Mouse (Mus musculus) CH12.LX (cell line): ENCODE measurements around the gene Zscan10. TPM values are rescaled to one million over a fixed set of nuclear protein-coding genes. Genes with fewer than 3 reads are reported as not detected.
A peak's percentile ranks its signal among the peaks of the same experiment; 100 is the strongest.

Experiments used
- DNase-seq: peaks from one replicate; pipeline ENCODE4 v3.0.0-alpha.2; 2013; ENCODE audit errors: extremely low read depth
- H3K27ac ChIP-seq: 2 replicates; pipeline ENCODE4 v1.5.1; 2012; ENCODE audit warnings: low read depth, mild to moderate bottlenecking, control low read depth, moderate library complexity; ENCODE audit not compliant: insufficient read depth
- H3K27me3 ChIP-seq: replicated peaks from 2 replicates; pipeline ENCODE3; 2012; ENCODE audit warnings: inconsistent platforms
- H3K36me3 ChIP-seq, 2 experiments: replicated peaks in 1 of 2; 2 replicates each; pipeline versions ENCODE3 to v1.6.1; 2012; ENCODE audit warnings: inconsistent platforms in 1 of 2, low read length in 1 of 2, mild to moderate bottlenecking in 1 of 2, mixed read lengths in 1 of 2, moderate library complexity in 1 of 2; ENCODE audit not compliant: control insufficient read depth in 1 of 2, insufficient read depth in 1 of 2
- H3K4me1 ChIP-seq, 2 experiments: 2 replicates each; pipeline ENCODE4 v1.6.1; 2012; ENCODE audit warnings: inconsistent platforms in 1 of 2, moderate library complexity in 1 of 2; ENCODE audit not compliant: insufficient read depth in 2 of 2, control insufficient read depth in 1 of 2
- H3K4me2 ChIP-seq: 2 replicates; pipeline ENCODE4 v1.6.1; 2012; ENCODE audit warnings: low read depth, mild to moderate bottlenecking, control low read depth; ENCODE audit not compliant: poor library complexity, insufficient read depth, severe bottlenecking
- H3K4me3 ChIP-seq, 3 experiments: fragments of 150-350 bp in 1 of 3; sonication (generic) in 1 of 3; replicated peaks in 1 of 3; 2 replicates each; pipeline versions ENCODE3 to v1.5.1; 2011 to 2012; ENCODE audit warnings: low read depth in 2 of 3, low read length in 2 of 3, mild to moderate bottlenecking in 2 of 3, moderate library complexity in 2 of 3, control low read depth in 1 of 3, improper control_type of control experiment in 1 of 3, inconsistent platforms in 1 of 3, mixed read lengths in 1 of 3; ENCODE audit not compliant: poor library complexity in 1 of 3
- H3K79me2 ChIP-seq: replicated peaks from 2 replicates; pipeline ENCODE4 v1.6.1; 2012; ENCODE audit warnings: mild to moderate bottlenecking, moderate library complexity; ENCODE audit not compliant: control insufficient read depth, poor library complexity, insufficient read depth, severe bottlenecking; ENCODE audit errors: extremely low read depth
- H3K9ac ChIP-seq: 2 replicates; pipeline ENCODE4 v1.6.1; 2012; ENCODE audit warnings: low read depth, mild to moderate bottlenecking, control low read depth, moderate library complexity; ENCODE audit not compliant: insufficient read depth
- H3K9me3 ChIP-seq: replicated peaks from 2 replicates; pipeline ENCODE3; 2012; ENCODE audit warnings: low read length, inconsistent platforms, mixed read lengths
- CHD1 ChIP-seq: IDR thresholded peaks from 2 replicates; pipeline ENCODE4 v1.6.1; 2012; ENCODE audit warnings: low read depth, low read length, improper control_type of control experiment, inconsistent platforms
- CTCF ChIP-seq, 2 experiments: IDR thresholded peaks in 1 of 2; conservative IDR thresholded peaks in 1 of 2; 2 replicates each; pipeline ENCODE4 v1.5.1; 2011 to 2012; ENCODE audit warnings: low read depth in 2 of 2, low read length in 2 of 2, improper control_type of control experiment in 1 of 2, inconsistent platforms in 1 of 2, mild to moderate bottlenecking in 1 of 2, moderate library complexity in 1 of 2
- EP300 ChIP-seq: IDR thresholded peaks from 2 replicates; pipeline ENCODE4 v1.6.1; 2011; ENCODE audit warnings: low read length, improper control_type of control experiment
- ETS1 ChIP-seq: conservative IDR thresholded peaks from 2 replicates; pipeline ENCODE4 v1.6.1; 2012; ENCODE audit warnings: low read depth, mild to moderate bottlenecking, inconsistent platforms, low read length, improper control_type of control experiment, moderate library complexity
- JUN ChIP-seq: IDR thresholded peaks from 2 replicates; pipeline ENCODE4 v1.6.1; 2011; ENCODE audit warnings: low read depth, mild to moderate bottlenecking, low read length, improper control_type of control experiment, moderate library complexity; ENCODE audit not compliant: insufficient read depth
- JUND ChIP-seq: conservative IDR thresholded peaks from 2 replicates; pipeline ENCODE4 v1.6.1; 2011; ENCODE audit warnings: low read depth, low read length, improper control_type of control experiment
- KAT2A ChIP-seq: IDR thresholded peaks from 2 replicates; pipeline ENCODE4 v1.6.1; 2012; ENCODE audit warnings: low read length, improper control_type of control experiment, inconsistent platforms; ENCODE audit not compliant: insufficient replicate concordance
- MAX ChIP-seq: IDR thresholded peaks from 2 replicates; pipeline ENCODE4 v1.6.1; 2011; ENCODE audit warnings: low read length, improper control_type of control experiment
- MAZ ChIP-seq: IDR thresholded peaks from 2 replicates; pipeline ENCODE4 v1.6.1; 2012; ENCODE audit warnings: low read depth, mild to moderate bottlenecking, inconsistent platforms, low read length, improper control_type of control experiment, moderate library complexity
- MXI1 ChIP-seq: IDR thresholded peaks from 2 replicates; pipeline ENCODE4 v1.6.1; 2011; ENCODE audit warnings: mild to moderate bottlenecking, low read depth, low read length, improper control_type of control experiment
- NELFE ChIP-seq: IDR thresholded peaks from 2 replicates; pipeline ENCODE4 v1.6.1; 2011; ENCODE audit warnings: low read depth, low read length, improper control_type of control experiment
- NRF1 ChIP-seq: IDR thresholded peaks from 2 replicates; pipeline ENCODE4 v1.6.1; 2014; ENCODE audit warnings: low read depth, mild to moderate bottlenecking, inconsistent platforms, low read length, improper control_type of control experiment, moderate library complexity
- POLR2A ChIP-seq: IDR thresholded peaks from 2 replicates; pipeline ENCODE4 v1.6.1; 2011; ENCODE audit warnings: low read depth, mild to moderate bottlenecking, improper control_type of control experiment, low read length
- POLR2AphosphoS2 ChIP-seq: IDR thresholded peaks from 2 replicates; pipeline ENCODE4 v1.6.1; 2011; ENCODE audit warnings: low read depth, low read length, improper control_type of control experiment
- RAD21 ChIP-seq: IDR thresholded peaks from 2 replicates; pipeline ENCODE4 v1.6.1; 2011; ENCODE audit warnings: low read depth, mild to moderate bottlenecking, low read length, improper control_type of control experiment, moderate library complexity
- RCOR1 ChIP-seq: conservative IDR thresholded peaks from 2 replicates; pipeline ENCODE4 v1.6.1; 2012; ENCODE audit warnings: low read depth, mild to moderate bottlenecking, inconsistent platforms, low read length, improper control_type of control experiment
- SIN3A ChIP-seq: IDR thresholded peaks from 2 replicates; pipeline ENCODE4 v1.6.1; 2012; ENCODE audit warnings: low read length, improper control_type of control experiment, inconsistent platforms
- SMC3 ChIP-seq: IDR thresholded peaks from 2 replicates; pipeline ENCODE4 v1.6.1; 2011; ENCODE audit warnings: low read depth, low read length, improper control_type of control experiment
- USF1 ChIP-seq: IDR thresholded peaks from 2 replicates; pipeline ENCODE4 v1.6.1; 2014; ENCODE audit warnings: low read depth, mild to moderate bottlenecking, inconsistent platforms, low read length, improper control_type of control experiment
- ZC3H11A ChIP-seq: IDR thresholded peaks from 2 replicates; pipeline ENCODE4 v1.6.1; 2012; ENCODE audit warnings: low read depth, mild to moderate bottlenecking, inconsistent platforms, low read length, improper control_type of control experiment
- ZKSCAN1 ChIP-seq: IDR thresholded peaks from 2 replicates; pipeline ENCODE4 v1.6.1; 2012; ENCODE audit warnings: low read depth, inconsistent platforms, low read length, improper control_type of control experiment, borderline replicate concordance
- ZMIZ1 ChIP-seq: IDR thresholded peaks from 2 replicates; pipeline ENCODE4 v1.6.1; 2012; ENCODE audit warnings: low read depth, mild to moderate bottlenecking, inconsistent platforms, low read length, improper control_type of control experiment
- ZNF384 ChIP-seq: IDR thresholded peaks from 2 replicates; pipeline ENCODE4 v1.6.1; 2012; ENCODE audit warnings: low read depth, low read length, improper control_type of control experiment, inconsistent platforms
- dilution Hi-C: fragments of 300-500 bp; cut with MboI; formaldehyde crosslinking; loops from 2 replicates; pipeline ENCODE4 v1.14.3; 2020; ENCODE audit warnings: low sequenced_read_pairs; ENCODE audit not compliant: extremely low pct_unique_long_range_greater_than_20kb, extremely low pct_ligation_motif_present
- in situ Hi-C: fragments of 300-500 bp; cut with MboI; formaldehyde crosslinking; loops from 3 replicates; pipeline ENCODE4 v1.14.3; 2019; ENCODE audit warnings: low sequenced_read_pairs, low pct_ligation_motif_present, low pct_unique_long_range_greater_than_20kb, mixed read lengths
- polyA plus RNA-seq: library from polyadenylated mRNA; unstranded; fragments of >175 nt; gene quantifications from 2 replicates; pipeline ENCODE4 v1.2.1, GENCODE M21; 2012; ENCODE audit warnings: low read depth; ENCODE audit not compliant: insufficient read length
- total RNA-seq, 2 experiments: library from RNA; depleted of rRNA; stranded (reverse); fragments of 300-350 nt in 1 of 2; fragments of >200 nt in 1 of 2; gene quantifications; 2 replicates each; pipeline ENCODE4 v1.2.3; 2012 to 2014

Gene Zscan10
- total and polyA plus RNA-seq, 3 experiments: not detected

GRCm38 (mm10) chr17:23592208-23592925, 8.3 kb upstream of the Zscan10 start (continued):
- TF ChIP-seq SMC3: no peak
- peak; percentile 63; the same call in 1 of the 2 replicates for TF ChIP-seq ZMIZ1
- no peak for TF ChIP-seq ZNF384
- no peak for TF ChIP-seq JUND
- TF ChIP-seq POLR2A: peak; percentile 71
- TF ChIP-seq NRF1: peak; percentile 59
- TF ChIP-seq JUN: no peak
- no peak for TF ChIP-seq MAZ
- TF ChIP-seq CTCF (conservative IDR thresholded peaks at IDR 0.05 in 1 of 2, IDR thresholded peaks at IDR 0.05 in 1 of 2; ENCODE audit: low read depth in 2 of 2, low read length in 2 of 2): no peak
- TF ChIP-seq USF1: no peak
- no peak for TF ChIP-seq EP300
- TF ChIP-seq ZKSCAN1: no peak
- TF ChIP-seq RCOR1: 0 out of 2 replicates have a peak, but pooled peaks have one; percentile 20

- H3K27me3 ChIP-seq: peaks cover 53% of the 10 kb centered on the region
- DNase-seq: no peak
- H3K4me3 ChIP-seq: peak overlapping the region; percentile 48 to 69 (median 62)
- dilution Hi-C loops: no loop called here
- peak overlapping the region; percentile 83 for H3K4me2 ChIP-seq
- H3K4me1 ChIP-seq: peaks cover 2 to 11% of the 10 kb centered on the region in 2 experiments; a peak in 2 of 4 replicates
- no peaks in the 10 kb centered on the region for H3K9me3 ChIP-seq
- TF ChIP-seq ZMIZ1 (peak; percentile 9; the same call in 1 of the 2 replicates), EP300 (no peak), RAD21 (no peak), NELFE (no peak), ZNF384 (no peak), MXI1 (peak; percentile 3; the same call in 1 of the 2 replicates), POLR2AphosphoS2 (no peak), KAT2A (no peak), POLR2A (no peak), MAX (no peak), JUND (no peak), SIN3A (0 out of 2 replicates have a peak, but pooled peaks have one; percentile 5), ETS1 (no peak), CHD1 (no peak), RCOR1 (0 out of 2 replicates have a peak, but pooled peaks have one; percentile 5), ZC3H11A (no peak), JUN (no peak)
- TF ChIP-seq, all 38 proteins: peak for 4
- Histone ChIP-seq H3K36me3 (no peaks in the 10 kb centered on the region), H3K27ac (no peak overlapping the region), H3K79me2 (no peaks in the 10 kb centered on the region), H3K9ac (peak overlapping the region; percentile 50)
- in situ Hi-C loops: no loop called here
These were observed 7.7 kb upstream of the Zscan10 start for GRCm38 (mm10) chr17:23592926-23593300.
